Mouse (Mus musculus): ENCODE measurements around the gene Card10. TPM values are rescaled to one million over a fixed set of nuclear protein-coding genes. Genes with fewer than 3 reads are reported as not detected.

Gene Card10
- total RNA-seq (2023), result under 1 TPM in 1 of 2 experiments, not detected in 1; 0.38 TPM

DNA sequence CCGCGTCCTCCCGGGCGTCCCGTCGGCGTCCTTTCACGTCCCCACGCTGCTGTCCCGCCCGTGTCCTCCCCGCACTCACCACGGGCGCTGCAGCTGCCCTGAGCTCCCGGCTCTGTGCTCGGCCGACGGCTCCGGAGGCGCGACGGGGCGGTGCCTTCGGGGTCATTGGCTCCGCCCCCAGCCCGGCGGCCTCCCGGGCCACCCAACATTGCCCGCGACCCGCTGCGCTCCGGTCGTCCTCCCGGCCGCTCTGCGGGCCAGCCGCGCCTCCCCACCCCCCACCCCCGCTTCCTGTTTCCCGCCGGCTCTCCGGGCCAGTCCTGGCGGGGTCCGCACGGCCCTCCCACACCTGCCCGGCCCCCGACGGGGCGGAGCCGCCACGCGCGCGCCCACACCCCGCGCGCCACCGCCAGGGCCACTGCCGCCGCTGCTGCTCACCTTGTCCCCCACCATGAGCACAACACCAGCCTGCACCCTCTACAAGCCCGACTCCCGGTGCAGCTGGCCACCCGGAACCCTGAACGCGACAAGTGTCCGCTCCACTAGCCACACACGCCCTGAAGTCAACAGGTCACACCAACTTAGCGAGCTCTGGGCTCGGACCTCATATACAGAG is at the start of gene Card10:
Card10 (minus strand) TSS at position 267 of the 616 bp plus-strand sequence.

GRCm38 (mm10) chr15:78842371-78843163 is 39.7 kb upstream of the Card10 start, which contains the start of gene Cdc42ep1:
Gene Cdc42ep1, plus strand, starts transcription at chr15:78842624.

GRCm38 (mm10) chr15:78773290-78773729 is 29.5 kb downstream of the Card10 start, which contains the start of gene Mfng:
Gene Mfng, minus strand, starts transcription at chr15:78773475.

Other genes with a start within 250 kb of the Card10 start
- 100 to 1,000 TPM; 788 to 860 TPM for gene Rac2, start 230.3 kb downstream of the Card10 start, total RNA-seq (2023)
- 100 to 1,000 TPM; 166 to 178 TPM for gene Cyth4, start 206.0 kb downstream of the Card10 start, total RNA-seq (2023)
- gene Elfn2, start 84.3 kb downstream of the Card10 start, total RNA-seq (2023), result under 1 TPM in 1 of 2 experiments, not detected in 1; 0.12 TPM
- 100 to 1,000 TPM in 1 of 2 experiments, 10 to 100 TPM in 1; 83.2 to 100 TPM for gene Mfng, start 29.6 kb downstream of the Card10 start, total RNA-seq (2023)
- gene Cdc42ep1, start 39.6 kb upstream of the Card10 start, total RNA-seq (2023), result not detected
- not detected for gene Lgals2, start 52.5 kb upstream of the Card10 start, total RNA-seq (2023)
- 10 to 100 TPM; 74.7 to 77.9 TPM for gene Gga1, start 74.1 kb upstream of the Card10 start, total RNA-seq (2023)
- under 1 TPM in 1 of 2 experiments, not detected in 1; 0.80 TPM for gene Gm49510, start 96.6 kb upstream of the Card10 start, total RNA-seq (2023)
- 10 to 100 TPM; 60.9 to 70.6 TPM for gene Sh3bp1, start 96.7 kb upstream of the Card10 start, total RNA-seq (2023)
- 1 to 10 TPM; 9.8 to 9.9 TPM for gene Pdxp, start 110.9 kb upstream of the Card10 start, total RNA-seq (2023)
- gene Lgals1, start 123.7 kb upstream of the Card10 start, total RNA-seq (2023), result 10 to 100 TPM in 1 of 2 experiments, 1 to 10 TPM in 1; 7.2 to 10.1 TPM
- 10 to 100 TPM; 36.2 to 47.2 TPM for gene Nol12, start 131.9 kb upstream of the Card10 start, total RNA-seq (2023)
- gene Triobp, start 144.7 kb upstream of the Card10 start, total RNA-seq (2023), result 10 to 100 TPM; 46.6 to 65.7 TPM
- gene H1f0, start 225.4 kb upstream of the Card10 start, total RNA-seq (2023), result 1 to 10 TPM; 1.9 to 2.1 TPM
- not detected for gene Galr3, start 238.8 kb upstream of the Card10 start, total RNA-seq (2023)

Data from B cell, adult 67 days (primary cell).